Mouse (Mus musculus): ENCODE measurements around the gene Npr2.
"Not testable (repeated sequence)": the region's sequence is repeated elsewhere in the genome, so short reads cannot be mapped to it uniquely, and the experiment has no call there.

The Npr2 gene

GRCm38 (mm10) chr4:43631046-43631955 lies at the start of gene Npr2:
Npr2 (plus strand) TSS chr4:43631935.
- DNase-seq (ENCODE audit: low spot score in 2 of 2), result peak in 1 of 2 experiments; percentile 41

GRCm38 (mm10) chr4:43582241-43582640 lies 49.5 kb upstream of the Npr2 start:
- DNase-seq (ENCODE audit: low spot score in 2 of 2), result no peak

GRCm38 (mm10) chr4:43583421-43583820 lies 48.3 kb upstream of the Npr2 start:
- no peak for DNase-seq (ENCODE audit: low spot score in 2 of 2)

- DNase-seq (ENCODE audit: low spot score in 2 of 2), result no peak
Observed at GRCm38 (mm10) chr4:43584444-43585416, 47.0 kb upstream of the Npr2 start, which contains the start of gene Msmp. Msmp (minus strand) TSS chr4:43584494.

- no peak for DNase-seq (ENCODE audit: low spot score in 2 of 2)
Observed at GRCm38 (mm10) chr4:43585682-43586081, 46.1 kb upstream of the Npr2 start.

- DNase-seq (ENCODE audit: low spot score in 2 of 2), result no peak
Observed at GRCm38 (mm10) chr4:43586411-43586810, 45.3 kb upstream of the Npr2 start.

- DNase-seq (ENCODE audit: low spot score in 2 of 2), result no peak
Observed at GRCm38 (mm10) chr4:43587681-43588080, 44.1 kb upstream of the Npr2 start.

GRCm38 (mm10) chr4:43591543-43591942 lies 40.2 kb upstream of the Npr2 start:
- no peak for DNase-seq (ENCODE audit: low spot score in 2 of 2)

- DNase-seq (ENCODE audit: low spot score in 2 of 2), result no peak
Observed at GRCm38 (mm10) chr4:43591961-43592360, 39.8 kb upstream of the Npr2 start.

- DNase-seq (ENCODE audit: low spot score in 2 of 2), result no peak
Observed at GRCm38 (mm10) chr4:43593453-43593852, 38.3 kb upstream of the Npr2 start.

- not testable (repeated sequence) for DNase-seq (ENCODE audit: low spot score in 2 of 2)
Observed at GRCm38 (mm10) chr4:43596597-43596996, 35.1 kb upstream of the Npr2 start.

GRCm38 (mm10) chr4:43598200-43598599 lies 33.5 kb upstream of the Npr2 start:
- no peak for DNase-seq (ENCODE audit: low spot score in 2 of 2)

GRCm38 (mm10) chr4:43598650-43599380 lies 32.9 kb upstream of the Npr2 start:
- DNase-seq (ENCODE audit: low spot score in 2 of 2), result no peak

GRCm38 (mm10) chr4:43600195-43600934 lies 31.4 kb upstream of the Npr2 start:
- no peak for DNase-seq (ENCODE audit: low spot score in 2 of 2)

GRCm38 (mm10) chr4:43604099-43604498 lies 27.6 kb upstream of the Npr2 start:
- DNase-seq (ENCODE audit: low spot score in 2 of 2), result no peak

- no peak for DNase-seq (ENCODE audit: low spot score in 2 of 2)
Observed at GRCm38 (mm10) chr4:43604751-43605685, 26.7 kb upstream of the Npr2 start.

- no peak for DNase-seq (ENCODE audit: low spot score in 2 of 2)
Observed at GRCm38 (mm10) chr4:43612534-43612933, 19.2 kb upstream of the Npr2 start.

GRCm38 (mm10) chr4:43613060-43613730 lies 18.5 kb upstream of the Npr2 start:
- DNase-seq (ENCODE audit: low spot score in 2 of 2), result no peak

GRCm38 (mm10) chr4:43620146-43620778 lies 11.5 kb upstream of the Npr2 start:
- DNase-seq (ENCODE audit: low spot score in 2 of 2), result no peak

Data from right cerebral cortex, adult 2 months (tissue).